Mouse (Mus musculus): ENCODE results near the gene Rab8a. TPM values are rescaled to one million over a fixed set of nuclear protein-coding genes. Genes with fewer than 3 reads are reported as not detected.

The Rab8a gene
- polyA plus RNA-seq, 1 experiment from 2014 or later, result 113 TPM

DNA sequence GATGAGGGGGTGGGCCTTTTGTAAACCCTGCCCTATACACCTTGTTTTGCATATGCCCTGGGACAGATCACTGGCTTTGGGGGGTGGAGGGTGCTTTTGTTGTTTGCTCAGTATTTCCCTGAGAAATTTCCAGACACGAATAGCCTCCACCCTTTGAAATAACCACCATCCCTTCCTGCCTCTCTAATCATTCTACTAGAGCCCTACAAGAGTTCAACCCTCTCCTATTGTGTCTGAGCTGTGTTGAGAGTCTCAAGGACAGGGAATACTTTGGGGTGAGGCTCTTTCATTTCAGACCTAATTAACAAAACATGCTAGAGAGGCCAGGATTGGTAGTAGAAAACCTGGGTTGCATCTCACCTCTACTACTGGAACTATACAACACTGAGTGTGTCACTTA is 11.9 kb upstream of the Rab8a start:
- Histone ChIP-seq H3K4me1 (no peaks in the 10 kb centered on the region), H3K4me2 (replicated peaks) (no peak overlapping the region), H3K4me3 (no peak overlapping the region), H3K36me3 (peaks cover 81% of the 10 kb centered on the region), H3K27ac (no peak overlapping the region), H3K9me3 (no peaks in the 10 kb centered on the region), H3K27me3 (replicated peaks) (no peaks in the 10 kb centered on the region), H3K9ac (no peak overlapping the region)
- no peak for ATAC-seq (ENCODE audit: low FRiP score, low read depth)
- 85% methylated on average over 1 of the region's 1 CpGs for WGBS

GRCm38 (mm10) chr8:72151418-72152078 is 9.5 kb upstream of the Rab8a start:
- Histone ChIP-seq H3K27me3 (replicated peaks) (no peaks in the 10 kb centered on the region), H3K4me2 (replicated peaks) (no peak overlapping the region), H3K27ac (no peak overlapping the region), H3K36me3 (peaks cover 61% of the 10 kb centered on the region), H3K4me1 (no peaks in the 10 kb centered on the region), H3K9ac (no peak overlapping the region), H3K4me3 (no peak overlapping the region), H3K9me3 (no peaks in the 10 kb centered on the region)
- 90% methylated on average over 3 of the region's 3 CpGs for WGBS
- ATAC-seq (ENCODE audit: low FRiP score, low read depth), result no peak

DNA sequence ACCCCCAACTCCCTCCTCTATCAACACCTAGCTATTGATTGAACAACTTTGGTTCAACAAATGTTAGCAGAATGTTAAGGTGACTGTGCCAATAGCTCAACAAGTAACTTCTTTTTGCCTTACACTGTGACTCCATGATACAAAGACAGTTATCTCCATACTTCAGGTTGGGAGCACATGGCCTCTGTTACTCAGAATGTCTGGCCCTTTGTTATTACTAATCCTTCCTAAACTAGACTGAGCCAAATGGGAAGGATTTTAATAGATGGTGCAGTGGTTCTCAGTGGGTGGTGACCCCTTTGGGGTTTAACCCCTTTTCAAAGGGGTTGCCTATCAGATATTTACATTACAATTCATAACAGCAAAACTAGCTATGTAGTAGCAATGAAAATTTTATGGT is 7.6 kb upstream of the Rab8a start:
- H3K27ac ChIP-seq, result no peak overlapping the region
- H3K4me1 ChIP-seq, result no peaks in the 10 kb centered on the region
- no peak overlapping the region for H3K4me2 ChIP-seq (replicated peaks)
- no peak for ATAC-seq (ENCODE audit: low FRiP score, low read depth)
- H3K36me3 ChIP-seq, result peaks cover 44% of the 10 kb centered on the region
- no peaks in the 10 kb centered on the region for H3K9me3 ChIP-seq
- H3K27me3 ChIP-seq (replicated peaks), result no peaks in the 10 kb centered on the region
- H3K9ac ChIP-seq, result no peak overlapping the region
- H3K4me3 ChIP-seq, result no peak overlapping the region

DNA sequence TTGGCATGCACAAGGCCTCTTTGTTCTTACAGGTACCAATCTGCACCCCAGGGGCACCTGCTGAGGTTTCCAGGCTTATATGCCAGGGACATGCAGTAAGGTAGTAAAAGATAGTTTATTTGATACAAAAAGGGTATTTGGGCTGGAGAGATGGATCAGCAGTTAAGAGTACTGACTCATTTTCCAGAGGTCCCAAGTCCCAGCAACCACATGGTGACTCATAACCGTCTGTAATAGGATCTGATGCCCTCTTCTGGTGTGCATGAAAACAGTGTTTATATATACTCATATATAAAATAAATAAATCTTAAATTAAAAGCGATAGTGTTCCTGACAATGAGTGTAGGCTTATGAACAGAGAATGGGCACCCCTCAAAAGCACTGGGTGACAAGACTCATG is 2.9 kb upstream of the Rab8a start:
- no peak overlapping the region for H3K27ac ChIP-seq
- WGBS, result 89% methylated on average over 2 of the region's 2 CpGs

DNA sequence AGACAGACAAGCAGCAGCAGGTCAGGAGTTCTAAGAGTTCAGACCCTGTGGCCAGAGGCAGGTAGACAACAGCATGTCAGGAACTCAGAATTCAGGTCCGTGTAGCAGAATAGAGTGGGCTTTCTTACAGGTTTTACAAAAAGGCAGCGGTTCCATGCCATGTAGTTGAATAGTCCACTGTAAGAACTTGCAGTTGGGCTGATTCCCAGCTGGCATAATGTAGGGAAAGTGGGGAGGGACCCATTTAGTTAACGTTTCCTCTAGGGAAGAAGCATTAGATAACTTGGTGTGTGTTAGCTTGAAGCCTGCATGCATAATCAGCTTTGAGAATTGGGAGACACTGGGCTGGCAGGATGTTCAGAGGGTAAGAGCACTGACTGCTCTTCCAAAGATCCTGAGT is 2.3 kb upstream of the Rab8a start:
- 89% methylated on average over 3 of the region's 3 CpGs for WGBS
- no peaks in the 10 kb centered on the region for H3K27me3 ChIP-seq (replicated peaks)

More for the DNA sequence above, 2.9 kb upstream of the Rab8a start:
- Histone ChIP-seq H3K9ac (no peak overlapping the region), H3K4me2 (replicated peaks) (no peak overlapping the region), H3K4me3 (no peak overlapping the region), H3K36me3 (peaks cover 4% of the 10 kb centered on the region; the same call in 1 of the 2 replicates), H3K9me3 (no peaks in the 10 kb centered on the region), H3K4me1 (peaks cover 12% of the 10 kb centered on the region), H3K27me3 (replicated peaks) (no peaks in the 10 kb centered on the region)
- no peak for ATAC-seq (ENCODE audit: low FRiP score, low read depth)

GRCm38 (mm10) chr8:72160007-72160406 is 993 bp upstream of the Rab8a start:
- Histone ChIP-seq H3K4me3 (peak overlapping the region; percentile 32; the same call in 1 of the 2 replicates), H3K27me3 (replicated peaks) (no peaks in the 10 kb centered on the region), H3K36me3 (peaks cover 5% of the 10 kb centered on the region), H3K9me3 (no peaks in the 10 kb centered on the region), H3K9ac (no peak overlapping the region), H3K4me2 (replicated peaks) (peak overlapping the region; percentile 82), H3K4me1 (peaks cover 12% of the 10 kb centered on the region), H3K27ac (no peak overlapping the region)
- 74% methylated on average over 3 of the region's 3 CpGs for WGBS
- ATAC-seq (ENCODE audit: low FRiP score, low read depth), result no peak

More for the DNA sequence above, 2.3 kb upstream of the Rab8a start:
- Histone ChIP-seq H3K4me2 (replicated peaks) (no peak overlapping the region), H3K4me1 (peaks cover 12% of the 10 kb centered on the region), H3K27ac (no peak overlapping the region), H3K36me3 (peaks cover 3% of the 10 kb centered on the region; the same call in 1 of the 2 replicates), H3K9me3 (no peaks in the 10 kb centered on the region), H3K9ac (no peak overlapping the region), H3K4me3 (no peak overlapping the region)
- ATAC-seq (ENCODE audit: low FRiP score, low read depth), result no peak

DNA sequence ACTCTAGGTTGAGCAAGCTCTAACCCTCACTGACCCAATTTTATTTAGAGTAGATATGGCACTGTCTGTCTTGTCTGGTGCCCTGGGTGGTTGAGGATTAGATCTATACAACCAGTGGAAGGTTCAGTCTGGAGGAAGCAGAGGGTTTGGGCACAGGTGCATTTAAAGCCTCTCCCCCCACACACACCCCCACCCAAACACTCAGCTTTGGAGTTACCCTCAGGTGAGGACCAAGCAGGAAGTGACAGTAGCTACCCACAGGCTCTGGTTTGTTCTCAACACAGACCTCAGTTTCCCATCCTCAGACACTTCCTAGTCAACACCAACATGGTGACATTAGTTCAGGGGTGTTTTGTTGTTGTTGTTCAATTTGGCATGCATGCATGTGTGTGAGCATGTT is 1.8 kb downstream of the Rab8a start:
- Histone ChIP-seq H3K4me2 (replicated peaks) (0 out of 2 replicates have a peak overlapping the region, but pooled peaks have one; percentile 82), H3K4me3 (no peak overlapping the region)

GRCm38 (mm10) chr8:72169098-72169668 is 8.2 kb downstream of the Rab8a start:
- peaks cover 75% of the 10 kb centered on the region for H3K36me3 ChIP-seq
- H3K27ac ChIP-seq, result no peak overlapping the region
- H3K4me3 ChIP-seq, result no peak overlapping the region
- no peak overlapping the region for H3K4me2 ChIP-seq (replicated peaks)
- WGBS, result 91% methylated on average over 3 of the region's 3 CpGs
- no peak overlapping the region for H3K9ac ChIP-seq
- no peaks in the 10 kb centered on the region for H3K9me3 ChIP-seq
- no peaks in the 10 kb centered on the region for H3K4me1 ChIP-seq
- ATAC-seq (ENCODE audit: low FRiP score, low read depth), result no peak
- no peaks in the 10 kb centered on the region for H3K27me3 ChIP-seq (replicated peaks)

More for the DNA sequence above, 1.8 kb downstream of the Rab8a start:
- Histone ChIP-seq H3K9ac (no peak overlapping the region), H3K4me1 (peaks cover 12% of the 10 kb centered on the region), H3K27me3 (replicated peaks) (no peaks in the 10 kb centered on the region), H3K9me3 (no peaks in the 10 kb centered on the region), H3K27ac (no peak overlapping the region), H3K36me3 (peaks cover 12% of the 10 kb centered on the region)
- no peak for ATAC-seq (ENCODE audit: low FRiP score, low read depth)

GRCm38 (mm10) chr8:72169681-72170249 is 8.8 kb downstream of the Rab8a start:
- no peak overlapping the region for H3K4me2 ChIP-seq (replicated peaks)
- no peak overlapping the region for H3K27ac ChIP-seq
- no peaks in the 10 kb centered on the region for H3K9me3 ChIP-seq
- peaks cover 75% of the 10 kb centered on the region for H3K36me3 ChIP-seq
- H3K27me3 ChIP-seq (replicated peaks), result no peaks in the 10 kb centered on the region
- ATAC-seq (ENCODE audit: low FRiP score, low read depth), result no peak
- H3K4me1 ChIP-seq, result no peaks in the 10 kb centered on the region
- H3K4me3 ChIP-seq, result no peak overlapping the region
- 84% methylated on average over 3 of the region's 3 CpGs for WGBS
- H3K9ac ChIP-seq, result no peak overlapping the region

DNA sequence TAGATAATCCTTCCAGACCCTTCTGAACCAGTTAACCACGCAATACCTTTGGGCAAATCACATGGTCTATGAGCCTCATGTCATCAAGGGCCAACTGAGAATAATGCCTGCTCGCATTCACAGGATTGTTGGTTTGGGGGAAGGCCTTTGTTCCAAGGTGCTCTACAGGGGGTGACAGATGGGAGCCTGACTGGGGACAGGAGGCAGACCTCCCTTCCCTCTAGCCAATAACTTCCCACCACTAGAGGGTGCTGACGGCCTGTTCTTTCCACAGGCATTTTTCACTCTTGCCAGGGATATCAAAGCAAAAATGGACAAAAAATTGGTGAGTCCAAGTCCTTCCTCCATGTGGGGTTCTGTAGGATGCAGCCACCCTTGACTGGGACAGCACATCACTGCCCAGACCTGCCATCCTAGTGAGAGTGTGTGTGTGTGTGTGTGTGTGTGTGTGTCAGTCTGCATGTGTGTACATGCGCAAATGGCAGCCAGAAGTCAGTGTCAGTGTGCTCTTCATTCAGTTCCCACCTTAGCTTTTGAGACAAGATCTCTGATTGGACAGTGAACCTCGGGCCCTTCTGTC is 16.4 kb downstream of the Rab8a start:
- Histone ChIP-seq H3K9me3 (no peaks in the 10 kb centered on the region), H3K4me2 (replicated peaks) (no peak overlapping the region), H3K4me3 (no peak overlapping the region), H3K27ac (no peak overlapping the region), H3K9ac (no peak overlapping the region), H3K4me1 (no peaks in the 10 kb centered on the region), H3K27me3 (replicated peaks) (no peaks in the 10 kb centered on the region), H3K36me3 (peaks cover 94% of the 10 kb centered on the region)
- 56% methylated on average over 5 of the region's 5 CpGs for whole genome bisulfite sequencing
- peak; percentile 69 for ATAC-seq (ENCODE audit: low FRiP score, low read depth)

DNA sequence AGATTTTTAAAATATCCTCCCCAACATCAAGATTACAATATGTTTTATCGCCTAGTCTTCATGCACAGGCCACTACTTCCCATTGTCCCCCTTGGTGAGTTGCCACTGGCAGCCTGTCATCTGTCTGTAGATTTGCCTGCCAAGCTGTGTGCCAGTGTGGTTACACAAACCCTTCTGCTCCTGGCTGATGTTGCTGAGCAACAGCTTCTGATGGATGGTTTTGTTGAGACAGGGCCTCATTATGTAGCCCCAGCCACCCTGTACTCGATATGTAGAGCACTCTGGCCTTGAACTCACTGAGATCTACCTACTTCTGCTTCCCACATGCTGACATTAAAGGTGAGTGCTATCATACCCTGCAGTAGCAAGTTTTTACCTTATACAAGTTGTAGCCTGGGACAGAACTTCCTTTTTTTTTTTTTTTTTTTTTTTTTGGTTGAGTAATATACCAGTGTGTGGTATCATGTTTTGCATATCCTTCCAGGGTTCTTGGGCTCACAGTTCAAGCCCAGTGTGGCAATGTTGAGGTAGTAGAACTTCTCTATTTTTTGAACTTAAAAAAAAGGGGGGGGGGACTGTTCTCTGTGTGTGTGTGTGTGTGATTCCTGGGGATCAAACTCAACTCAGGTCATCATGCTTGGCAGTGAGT is 22.7 kb downstream of the Rab8a start:
- 84% methylated on average over 2 of the region's 2 CpGs for WGBS
- Histone ChIP-seq H3K9me3 (no peaks in the 10 kb centered on the region), H3K9ac (no peak overlapping the region), H3K4me2 (replicated peaks) (no peak overlapping the region), H3K27ac (no peak overlapping the region), H3K4me1 (no peaks in the 10 kb centered on the region), H3K36me3 (peaks cover 32% of the 10 kb centered on the region), H3K4me3 (no peak overlapping the region), H3K27me3 (replicated peaks) (no peaks in the 10 kb centered on the region)
- no peak for ATAC-seq (ENCODE audit: low FRiP score, low read depth)

- H3K4me2 ChIP-seq (replicated peaks), result no peak overlapping the region
- H3K36me3 ChIP-seq, result no peaks in the 10 kb centered on the region
- ATAC-seq (ENCODE audit: low FRiP score, low read depth), result no peak
- H3K9me3 ChIP-seq, result no peaks in the 10 kb centered on the region
- H3K27me3 ChIP-seq (replicated peaks), result no peaks in the 10 kb centered on the region
- H3K27ac ChIP-seq, result no peak overlapping the region
- no peak overlapping the region for H3K4me3 ChIP-seq
- H3K9ac ChIP-seq, result no peak overlapping the region
- WGBS, result 81% methylated on average over 2 of the region's 2 CpGs
- no peaks in the 10 kb centered on the region for H3K4me1 ChIP-seq
Observed at GRCm38 (mm10) chr8:72187793-72188331, 26.9 kb downstream of the Rab8a start.
